Mouse (Mus musculus) G1E (cell line): ENCODE data around the gene Notch2.

Source experiments
- CTCF ChIP-seq: IDR thresholded peaks from 2 replicates; pipeline ENCODE4 v1.5.1; 2012; ENCODE audit warnings: low read depth, low read length, inconsistent platforms, mixed read lengths
- GATA1 ChIP-seq: IDR thresholded peaks from 2 replicates; pipeline ENCODE4 v1.6.1; 2012; ENCODE audit warnings: borderline replicate concordance, low read length, inconsistent platforms, mixed read lengths
- GATA2 ChIP-seq: IDR thresholded peaks from 2 replicates; pipeline ENCODE4 v1.6.1; 2012; ENCODE audit warnings: low read depth, low read length, inconsistent platforms, borderline replicate concordance
- TAL1 ChIP-seq: conservative IDR thresholded peaks from 2 replicates; pipeline ENCODE4 v1.6.1; 2012; ENCODE audit warnings: low read depth, low read length, inconsistent platforms, mixed read lengths

DNA sequence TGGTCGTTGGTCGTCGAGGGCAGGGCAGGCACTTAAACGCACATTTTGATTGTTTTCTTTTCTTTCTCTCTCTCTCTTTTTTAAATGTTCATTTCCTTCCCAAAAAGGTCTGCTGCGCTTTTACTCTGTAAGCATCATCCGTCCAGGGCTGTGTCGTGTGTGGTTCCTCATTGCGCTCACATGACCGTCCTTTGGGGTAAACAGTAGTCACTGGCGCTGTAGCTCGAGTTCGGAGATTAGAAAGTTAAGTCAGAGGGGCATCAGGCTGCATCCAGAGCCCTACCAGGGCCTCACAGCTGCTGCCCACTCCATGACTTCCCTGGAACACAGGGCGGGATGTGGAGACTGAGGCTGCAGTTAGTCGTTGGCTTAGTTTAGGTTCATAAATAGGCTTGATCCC lies 12.2 kb downstream of the Notch2 start:
- no peak for TF ChIP-seq CTCF
- no peak for TF ChIP-seq GATA1
- TF ChIP-seq TAL1 = no peak
- no peak for TF ChIP-seq GATA2
